ENCODE assay signal across 27 mouse cellular contexts in genomic region chr16:37763797-37764196, GRCm38 (mm10). TPM values are rescaled to one million over a fixed set of nuclear protein-coding genes. Genes with fewer than 3 reads are reported as not detected.
DNase-seq lines count a peak whose midpoint lies in the region; ATAC-seq lines count a peak whose summit lies in the region.
"Had no signal": no experiment of that assay in that cellular context is flagged by ENCODE, and none has a peak within 500 bp of the region (broad histone marks: within the 10 kb centered on the region; RNA-seq: fewer than 3 reads in every experiment).

No protein-coding gene starts in this region.

- 0 out of 2 replicates have a peak, but pooled peaks have one; percentile 56 for ATAC-seq in forebrain, embryonic 11.5 days (replicated peaks; ENCODE audit: low FRiP score)
- peak; percentile 52; the same call in 1 of the 2 replicates for ATAC-seq in hindbrain, embryonic 16.5 days
- ATAC-seq in hindbrain, embryonic 11.5 days (ENCODE audit: low FRiP score) = no peak
- ATAC-seq in neural tube, embryonic 13.5 days (ENCODE audit: low read depth) = peak; percentile 52; the same call in 1 of the 2 replicates
- ATAC-seq: forebrain, embryonic 15.5 days; intestine, embryonic 16.5 days; liver, embryonic 12.5 days; liver, postnatal 0 days had no signal

- H3K27ac ChIP-seq in forebrain, embryonic 11.5 days (ENCODE audit: low read depth, low read length) = no peak overlapping the region
- no peak overlapping the region for H3K27ac ChIP-seq in forebrain, embryonic 10.5 days
- H3K27ac ChIP-seq in hindbrain, embryonic 16.5 days (ENCODE audit: low read depth, low read length) = no peak overlapping the region
- H3K27ac ChIP-seq in hindbrain, embryonic 11.5 days (ENCODE audit: low read depth, low read length) = no peak overlapping the region
- no peak overlapping the region for H3K27ac ChIP-seq in neural tube, embryonic 13.5 days (replicated peaks)
- H3K27ac ChIP-seq: embryonic facial prominence, embryonic 15.5 days; forebrain, embryonic 15.5 days; gastrocnemius, adult 2 months; kidney, postnatal 0 days; liver, embryonic 12.5 days; stomach, postnatal 0 days had no signal

- no peaks in the 10 kb centered on the region for H3K27me3 ChIP-seq in forebrain, embryonic 11.5 days (ENCODE audit: control insufficient read depth, insufficient read depth, low read length)
- 0 out of 2 replicates have a peak, but pooled peaks cover 4% of the 10 kb centered on the region for H3K27me3 ChIP-seq in forebrain, embryonic 10.5 days (ENCODE audit: poor library complexity, severe bottlenecking)
- no peaks in the 10 kb centered on the region for H3K27me3 ChIP-seq in hindbrain, embryonic 16.5 days (replicated peaks; ENCODE audit: control insufficient read depth, insufficient read depth, low read length)
- H3K27me3 ChIP-seq in hindbrain, embryonic 11.5 days (ENCODE audit: control insufficient read depth, insufficient read depth, low read length) = no peaks in the 10 kb centered on the region
- H3K27me3 ChIP-seq in neural tube, embryonic 13.5 days = no peaks in the 10 kb centered on the region
- H3K27me3 ChIP-seq: embryonic facial prominence, embryonic 15.5 days; forebrain, embryonic 15.5 days; liver, embryonic 12.5 days had no signal

- WGBS in forebrain, embryonic 11.5 days = 20% methylated on average over 5 of the region's 5 CpGs
- 25% methylated on average over 5 of the region's 5 CpGs for WGBS in forebrain, embryonic 10.5 days
- WGBS in hindbrain, embryonic 16.5 days = 20% methylated on average over 5 of the region's 5 CpGs
- 36% methylated on average over 5 of the region's 5 CpGs for WGBS in hindbrain, embryonic 11.5 days
- 32% methylated on average over 5 of the region's 5 CpGs for WGBS in neural tube, embryonic 13.5 days

- H3K36me3 ChIP-seq in forebrain, embryonic 11.5 days (ENCODE audit: control insufficient read depth, insufficient read depth, low read length) = no peaks in the 10 kb centered on the region
- no peaks in the 10 kb centered on the region for H3K36me3 ChIP-seq in forebrain, embryonic 10.5 days (replicated peaks)
- H3K36me3 ChIP-seq in hindbrain, embryonic 16.5 days (ENCODE audit: control insufficient read depth, insufficient read depth, low read length) = no peaks in the 10 kb centered on the region
- no peaks in the 10 kb centered on the region for H3K36me3 ChIP-seq in hindbrain, embryonic 11.5 days (ENCODE audit: control insufficient read depth, insufficient read depth, low read length)
- H3K36me3 ChIP-seq in neural tube, embryonic 13.5 days = no peaks in the 10 kb centered on the region
- H3K36me3 ChIP-seq: embryonic facial prominence, embryonic 15.5 days; forebrain, embryonic 15.5 days; liver, embryonic 12.5 days had no signal

- DNase-seq in forebrain, embryonic 11.5 days (ENCODE audit: low spot score) = no peak
- no peak for DNase-seq in forebrain, embryonic 10.5 days (ENCODE audit: extremely low spot score, low spot score)
- DNase-seq in hindbrain, embryonic 11.5 days (ENCODE audit: low spot score) = no peak
- DNase-seq in neural tube, embryonic 10.5 days (ENCODE audit: extremely low spot score, low spot score) = no peak
- DNase-seq in spleen, adult 18-20 months = no peak
- DNase-seq: adrenal gland, postnatal 25 days; cerebellum, adult 18-20 months; cerebellum, postnatal 10 days; gastrocnemius, adult 2 months; gastrocnemius, postnatal 36 days; heart, postnatal 14 days; kidney, adult 8-10 months; layer of hippocampus, postnatal 36 days; left cerebral cortex, postnatal 4 days; liver, postnatal 0 days; lung, postnatal 36 days; right cerebral cortex, adult 18-20 months; thymus, adult 18-20 months; thymus, postnatal 25 days had no signal

- no peak overlapping the region for H3K4me3 ChIP-seq in forebrain, embryonic 11.5 days (ENCODE audit: low read depth, low read length)
- H3K4me3 ChIP-seq in forebrain, embryonic 10.5 days = no peak overlapping the region
- H3K4me3 ChIP-seq in hindbrain, embryonic 16.5 days (ENCODE audit: low read length) = no peak overlapping the region
- no peak overlapping the region for H3K4me3 ChIP-seq in hindbrain, embryonic 11.5 days (ENCODE audit: low read depth, low read length)
- no peak overlapping the region for H3K4me3 ChIP-seq in neural tube, embryonic 13.5 days
- H3K4me3 ChIP-seq: embryonic facial prominence, embryonic 15.5 days; forebrain, embryonic 15.5 days; gastrocnemius, adult 2 months; liver, embryonic 12.5 days had no signal

- H3K4me1 ChIP-seq in forebrain, embryonic 11.5 days (replicated peaks; ENCODE audit: control insufficient read depth, insufficient read depth, low read length) = no peaks in the 10 kb centered on the region; the same call in 1 of the 2 replicates
- H3K4me1 ChIP-seq in forebrain, embryonic 10.5 days = peaks cover 23% of the 10 kb centered on the region
- H3K4me1 ChIP-seq in hindbrain, embryonic 16.5 days (ENCODE audit: control insufficient read depth, insufficient read depth, low read depth, low read length) = no peaks in the 10 kb centered on the region
- H3K4me1 ChIP-seq in hindbrain, embryonic 11.5 days (replicated peaks; ENCODE audit: control insufficient read depth, insufficient read depth, low read length) = no peaks in the 10 kb centered on the region
- peaks cover 18% of the 10 kb centered on the region for H3K4me1 ChIP-seq in neural tube, embryonic 13.5 days (replicated peaks)
- H3K4me1 ChIP-seq: embryonic facial prominence, embryonic 15.5 days; forebrain, embryonic 15.5 days; liver, embryonic 12.5 days had no signal

- no peak overlapping the region for H3K9ac ChIP-seq in forebrain, embryonic 11.5 days (ENCODE audit: low read length)
- H3K9ac ChIP-seq in hindbrain, embryonic 16.5 days (ENCODE audit: low read depth, low read length) = no peak overlapping the region
- no peak overlapping the region for H3K9ac ChIP-seq in hindbrain, embryonic 11.5 days (ENCODE audit: low read depth, low read length)
- no peak overlapping the region for H3K9ac ChIP-seq in neural tube, embryonic 13.5 days
- H3K9ac ChIP-seq: embryonic facial prominence, embryonic 15.5 days; forebrain, embryonic 15.5 days; liver, embryonic 12.5 days; liver, postnatal 0 days had no signal

- no peaks in the 10 kb centered on the region for H3K9me3 ChIP-seq in forebrain, embryonic 11.5 days (ENCODE audit: control insufficient read depth, low read length)
- no peaks in the 10 kb centered on the region for H3K9me3 ChIP-seq in forebrain, embryonic 10.5 days
- no peaks in the 10 kb centered on the region for H3K9me3 ChIP-seq in hindbrain, embryonic 16.5 days (ENCODE audit: control insufficient read depth, low read length)
- H3K9me3 ChIP-seq in hindbrain, embryonic 11.5 days (ENCODE audit: control insufficient read depth, low read length) = no peaks in the 10 kb centered on the region
- no peaks in the 10 kb centered on the region for H3K9me3 ChIP-seq in neural tube, embryonic 13.5 days
- H3K9me3 ChIP-seq: embryonic facial prominence, embryonic 15.5 days; forebrain, embryonic 15.5 days; liver, embryonic 12.5 days had no signal

- no peak overlapping the region for H3K4me2 ChIP-seq in forebrain, embryonic 11.5 days (ENCODE audit: low read depth, low read length, severe bottlenecking)
- no peak overlapping the region for H3K4me2 ChIP-seq in hindbrain, embryonic 16.5 days (ENCODE audit: low read length)
- no peak overlapping the region for H3K4me2 ChIP-seq in hindbrain, embryonic 11.5 days (replicated peaks; ENCODE audit: low read depth, low read length)
- H3K4me2 ChIP-seq in neural tube, embryonic 13.5 days = no peak overlapping the region
- H3K4me2 ChIP-seq: embryonic facial prominence, embryonic 15.5 days; forebrain, embryonic 15.5 days; liver, embryonic 12.5 days had no signal

RNA-seq across cellular contexts. Expression of gene Fstl1, which starts 12.9 kb away (rescaled TPM):
- polyA plus RNA-seq in forebrain, embryonic 11.5 days (2014; fragmentation: Nextera tagmentation; extraction: Ambion mirVana) = 171 and 176 TPM in 2 replicates
- 140 and 143 TPM in 2 replicates for polyA plus RNA-seq in forebrain, embryonic 10.5 days (2016; fragmentation: Nextera tagmentation; extraction: Ambion mirVana)
- 81.2 and 110 TPM in 2 replicates for polyA plus RNA-seq in hindbrain, embryonic 16.5 days (2015; fragmentation: Nextera tagmentation; extraction: Ambion mirVana)
- 231 and 271 TPM in 2 replicates for polyA plus RNA-seq in hindbrain, embryonic 11.5 days (2014; fragmentation: Nextera tagmentation; extraction: Ambion mirVana)
- 156 and 165 TPM in 2 replicates for polyA plus RNA-seq in neural tube, embryonic 13.5 days (2015; fragmentation: Nextera tagmentation; extraction: Ambion mirVana)
